Mouse (Mus musculus): ENCODE data around the gene Ascc1. TPM values are rescaled to one million over a fixed set of nuclear protein-coding genes. Genes with fewer than 3 reads are reported as not detected.
"Not testable (repeated sequence)": the region's sequence is repeated elsewhere in the genome, so short reads cannot be mapped to it uniquely, and the experiment has no call there.

Ascc1 gene
- total and polyA plus RNA-seq, 3 experiments: 17.0 to 37.9 TPM; not detected in 1

DNA sequence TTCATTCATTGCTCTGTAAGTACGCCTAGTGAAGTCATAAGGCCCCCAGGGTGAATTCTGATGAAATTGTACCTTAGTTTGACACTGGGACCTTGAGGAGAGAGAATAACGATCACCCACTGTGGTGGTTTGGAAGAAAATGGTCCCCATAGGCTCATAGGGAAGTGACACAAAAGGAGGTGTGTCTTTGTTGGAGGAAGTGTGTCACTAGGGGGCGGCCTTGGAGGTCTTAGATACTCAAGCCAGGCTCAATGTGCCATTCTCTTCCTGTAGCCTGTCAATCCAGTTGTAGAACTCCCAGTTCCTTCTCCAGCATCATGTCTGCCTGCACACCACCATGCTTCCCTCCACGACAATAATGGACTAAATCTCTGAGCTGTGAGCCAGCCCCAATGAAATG lies 138.1 kb downstream of the Ascc1 start:
- TF ChIP-seq USF1 (IDR thresholded peaks at IDR 0.05; ENCODE audit: low read depth, low read length) (no peak), MYB (IDR thresholded peaks at IDR 0.05; ENCODE audit: low read depth, low read length) (no peak), POLR2AphosphoS2 (IDR thresholded peaks at IDR 0.05; ENCODE audit: low read length) (no peak), CHD1 (IDR thresholded peaks at IDR 0.05; ENCODE audit: low read depth, low read length) (no peak), UBTF (IDR thresholded peaks at IDR 0.05; ENCODE audit: borderline replicate concordance, insufficient read depth, low read depth, low read length) (no peak), CHD2 (IDR thresholded peaks at IDR 0.05; ENCODE audit: low read length) (no peak), ZC3H11A (IDR thresholded peaks at IDR 0.05; ENCODE audit: low read depth, low read length) (no peak), TCF12 (IDR thresholded peaks at IDR 0.05; ENCODE audit: low read depth, low read length) (no peak)
- Histone ChIP-seq H3K27ac (ENCODE audit: control insufficient read depth, low read depth, low read length) (no peak overlapping the region), H3K4me1 (ENCODE audit: control insufficient read depth in 1 of 2, insufficient read depth in 2 of 2, low read length in 2 of 2) (0 out of 4 replicates have a peak, but pooled peaks cover 0 to 3% of the 10 kb centered on the region in 2 experiments), H3K4me3 (ENCODE audit: control insufficient read depth in 1 of 2, insufficient read depth in 1 of 2, low read depth in 2 of 2, low read length in 2 of 2) (no peak overlapping the region), H3K27me3 (ENCODE audit: control insufficient read depth in 1 of 2, insufficient read depth in 2 of 2, low read length in 2 of 2) (no peaks in the 10 kb centered on the region), H3K79me2 (ENCODE audit: control insufficient read depth, insufficient read depth, low read length, poor library complexity) (no peaks in the 10 kb centered on the region), H3K9me3 (replicated peaks; ENCODE audit: insufficient read depth, low read length) (no peaks in the 10 kb centered on the region), H3K36me3 (ENCODE audit: control insufficient read depth in 1 of 2, insufficient read depth in 2 of 2, low read length in 2 of 2) (no peaks in the 10 kb centered on the region), H3K9ac (ENCODE audit: control insufficient read depth, low read depth, low read length, poor library complexity, severe bottlenecking) (no peak overlapping the region)
- DNase-seq (ENCODE audit: low read depth, low spot score): no peak

DNA sequence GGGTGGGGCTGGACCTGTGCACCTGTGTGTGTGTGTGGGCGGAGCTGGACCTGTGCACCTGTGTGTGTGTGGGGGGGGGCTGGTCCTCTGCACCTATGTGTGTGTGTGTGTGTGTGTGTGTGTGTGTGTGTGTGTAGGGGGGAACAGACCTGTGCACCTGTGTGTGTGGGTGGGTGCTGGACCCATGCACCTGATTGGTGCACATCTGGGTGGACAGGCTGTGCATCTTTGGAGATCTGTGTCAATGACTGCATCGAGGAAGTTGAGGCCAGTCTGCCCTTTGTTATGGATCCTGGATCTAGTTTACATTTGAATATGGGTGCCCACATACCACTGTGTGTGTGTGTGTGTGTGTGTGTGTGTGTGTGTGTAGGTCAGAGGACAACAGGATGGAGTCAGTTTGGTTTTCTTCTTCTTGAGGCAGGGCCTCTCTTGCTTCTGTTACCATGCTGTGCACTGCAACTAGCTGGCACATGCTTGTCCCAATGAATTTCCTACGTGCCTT lies 139.1 kb downstream of the Ascc1 start:
- no peak for DNase-seq (ENCODE audit: low read depth, low spot score)
- Histone ChIP-seq H3K79me2 (ENCODE audit: control insufficient read depth, insufficient read depth, low read length, poor library complexity) (no peaks in the 10 kb centered on the region), H3K27me3 (ENCODE audit: control insufficient read depth in 1 of 2, insufficient read depth in 2 of 2, low read length in 2 of 2) (no peaks in the 10 kb centered on the region), H3K4me1 (ENCODE audit: control insufficient read depth in 1 of 2, insufficient read depth in 2 of 2, low read length in 2 of 2) (0 out of 4 replicates have a peak, but pooled peaks cover 0 to 3% of the 10 kb centered on the region in 2 experiments), H3K27ac (ENCODE audit: control insufficient read depth, low read depth, low read length) (no peak overlapping the region), H3K36me3 (ENCODE audit: control insufficient read depth in 1 of 2, insufficient read depth in 2 of 2, low read length in 2 of 2) (no peaks in the 10 kb centered on the region), H3K4me3 (ENCODE audit: control insufficient read depth in 1 of 2, insufficient read depth in 1 of 2, low read depth in 2 of 2, low read length in 2 of 2) (no peak overlapping the region), H3K9me3 (replicated peaks; ENCODE audit: insufficient read depth, low read length) (no peaks in the 10 kb centered on the region), H3K9ac (ENCODE audit: control insufficient read depth, low read depth, low read length, poor library complexity, severe bottlenecking) (no peak overlapping the region)
- TF ChIP-seq USF1 (IDR thresholded peaks at IDR 0.05; ENCODE audit: low read depth, low read length): no peak
- TF ChIP-seq MYC (IDR thresholded peaks at IDR 0.05; ENCODE audit: low read depth, low read length): no peak
- no peak for TF ChIP-seq ELF1 (IDR thresholded peaks at IDR 0.05; ENCODE audit: low read depth, low read length)
- TF ChIP-seq MYB (IDR thresholded peaks at IDR 0.05; ENCODE audit: low read depth, low read length): no peak
- TF ChIP-seq GATA1 (IDR thresholded peaks at IDR 0.05; ENCODE audit: low read depth, low read length): no peak
- no peak for TF ChIP-seq NELFE (IDR thresholded peaks at IDR 0.05; ENCODE audit: low read depth, low read length)
- TF ChIP-seq EP300 (IDR thresholded peaks at IDR 0.05; ENCODE audit: low read depth in 1 of 2, low read length in 2 of 2): no peak
- no peak for TF ChIP-seq SMC3 (IDR thresholded peaks at IDR 0.05; ENCODE audit: low read depth, low read length)
- no peak for TF ChIP-seq MXI1 (IDR thresholded peaks at IDR 0.05; ENCODE audit: low read depth, low read length)
- no peak for TF ChIP-seq E2F4 (IDR thresholded peaks at IDR 0.05; ENCODE audit: borderline replicate concordance, low read depth, low read length)
- TF ChIP-seq GABPA (IDR thresholded peaks at IDR 0.05; ENCODE audit: low read depth, low read length): no peak
- TF ChIP-seq MAZ (IDR thresholded peaks at IDR 0.05; ENCODE audit: low read depth, low read length): no peak

DNA sequence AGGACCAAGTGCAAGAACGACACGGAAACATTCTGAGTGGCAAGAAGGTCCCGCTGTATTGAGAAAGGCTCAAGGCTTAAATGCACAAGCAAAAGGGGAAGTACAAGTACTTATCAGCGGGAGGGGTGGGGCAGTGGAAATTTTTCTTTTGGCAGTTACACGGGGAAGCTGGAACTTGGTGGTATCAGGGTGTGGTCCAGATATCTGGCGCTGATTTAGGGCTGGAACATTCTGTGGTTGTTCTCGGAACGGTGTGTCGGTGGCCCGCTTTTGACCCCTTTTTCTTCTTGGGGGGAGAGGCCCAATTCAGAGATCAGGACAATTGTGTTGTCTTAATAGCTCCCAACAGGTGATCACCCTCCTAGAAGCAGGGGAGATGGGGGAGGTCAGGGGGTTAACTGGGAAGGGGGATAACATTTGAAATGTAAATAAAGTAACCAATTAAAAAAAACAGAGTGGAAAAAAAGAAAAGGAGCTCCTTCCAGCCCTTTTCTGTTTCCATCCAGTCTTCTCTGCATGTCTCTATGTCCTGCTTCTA lies 145.0 kb downstream of the Ascc1 start:
- not testable (repeated sequence) for H3K9ac ChIP-seq (ENCODE audit: control insufficient read depth, low read depth, low read length, poor library complexity, severe bottlenecking); DNase-seq (ENCODE audit: low read depth, low spot score); H3K27ac ChIP-seq (ENCODE audit: control insufficient read depth, low read depth, low read length); H3K4me1 ChIP-seq (ENCODE audit: control insufficient read depth in 1 of 2, insufficient read depth in 2 of 2, low read length in 2 of 2); H3K27me3 ChIP-seq (ENCODE audit: control insufficient read depth in 1 of 2, insufficient read depth in 2 of 2, low read length in 2 of 2); H3K4me3 ChIP-seq (ENCODE audit: control insufficient read depth in 1 of 2, insufficient read depth in 1 of 2, low read depth in 2 of 2, low read length in 2 of 2); H3K9me3 ChIP-seq (replicated peaks; ENCODE audit: insufficient read depth, low read length); H3K79me2 ChIP-seq (ENCODE audit: control insufficient read depth, insufficient read depth, low read length, poor library complexity); H3K36me3 ChIP-seq (ENCODE audit: control insufficient read depth in 1 of 2, insufficient read depth in 2 of 2, low read length in 2 of 2)
